Mouse (Mus musculus) myocyte (in vitro differentiated cells): ENCODE data around the gene Rbpjl. TPM values are rescaled to one million over a fixed set of nuclear protein-coding genes. Genes with fewer than 3 reads are reported as not detected.
A peak's percentile ranks its signal among the peaks of the same experiment; 100 is the strongest.

Source experiments
- H3K27me3 ChIP-seq: one replicate; pipeline ENCODE4 v1.6.1; 2011; ENCODE audit not compliant: control insufficient read depth, insufficient read depth, insufficient read length
- H3K36me3 ChIP-seq: one replicate; pipeline ENCODE4 v1.6.1; 2011; ENCODE audit not compliant: control insufficient read depth, insufficient read depth
- H3K4me2 ChIP-seq: one replicate; pipeline ENCODE4 v1.6.1; 2011; ENCODE audit warnings: low read depth, control low read depth
- H3K4me3 ChIP-seq: one replicate; pipeline ENCODE4 v1.5.1; 2011; ENCODE audit warnings: mild to moderate bottlenecking, control low read depth, moderate library complexity
- H3K79me2 ChIP-seq: one replicate; pipeline ENCODE4 v1.6.1; 2011; ENCODE audit not compliant: control insufficient read depth, insufficient read depth
- H3ac ChIP-seq: one replicate; pipeline ENCODE4 v1.6.1; 2011; ENCODE audit not compliant: control insufficient read depth, insufficient read length
- CEBPB ChIP-seq: IDR thresholded peaks from 2 replicates; pipeline ENCODE4 v1.6.1; 2011; ENCODE audit warnings: mild to moderate bottlenecking, moderate library complexity; ENCODE audit not compliant: poor library complexity, insufficient read depth, severe bottlenecking
- E2F4 ChIP-seq: IDR thresholded peaks from one replicate; pipeline ENCODE4 v1.6.1; 2011; ENCODE audit warnings: mild to moderate bottlenecking, control low read depth, moderate library complexity; ENCODE audit not compliant: insufficient read depth
- MAX ChIP-seq: IDR thresholded peaks from one replicate; pipeline ENCODE4 v1.6.1; 2011; ENCODE audit warnings: low read depth, mild to moderate bottlenecking, control low read depth
- MYOD1 ChIP-seq, 3 experiments: IDR thresholded peaks; one replicate each; pipeline ENCODE4 v1.6.1; 2011; ENCODE audit warnings: control low read depth in 2 of 3, low read depth in 2 of 3, mild to moderate bottlenecking in 2 of 3, moderate library complexity in 1 of 3; ENCODE audit not compliant: insufficient read length in 2 of 3, control insufficient read depth in 1 of 3
- MYOG ChIP-seq, 3 experiments: IDR thresholded peaks; one replicate each; pipeline ENCODE4 v1.6.1; 2011; ENCODE audit warnings: control low read depth in 2 of 3, low read depth in 2 of 3, mild to moderate bottlenecking in 2 of 3; ENCODE audit not compliant: insufficient read length in 2 of 3, control insufficient read depth in 1 of 3, insufficient read depth in 1 of 3
- POLR2A ChIP-seq: IDR thresholded peaks from one replicate; pipeline ENCODE4 v1.6.1; 2011; ENCODE audit warnings: low read depth, mild to moderate bottlenecking, control low read depth, moderate library complexity; ENCODE audit not compliant: insufficient read length
- POLR2AphosphoS2 ChIP-seq: IDR thresholded peaks from one replicate; pipeline ENCODE4 v1.6.1; 2011; ENCODE audit warnings: low read depth, control low read depth; ENCODE audit not compliant: insufficient read length
- REST ChIP-seq: IDR thresholded peaks from one replicate; pipeline ENCODE4 v1.6.1; 2011; ENCODE audit warnings: mild to moderate bottlenecking, control low read depth, moderate library complexity; ENCODE audit not compliant: insufficient read depth, insufficient read length
- SRF ChIP-seq: IDR thresholded peaks from one replicate; pipeline ENCODE4 v1.6.1; 2011; ENCODE audit warnings: low read depth; ENCODE audit not compliant: control insufficient read depth, insufficient read length
- TCF12 ChIP-seq: IDR thresholded peaks from one replicate; pipeline ENCODE4 v1.6.1; 2011; ENCODE audit warnings: mild to moderate bottlenecking, control low read depth; ENCODE audit not compliant: poor library complexity, insufficient read depth, severe bottlenecking
- TCF3 ChIP-seq: IDR thresholded peaks from one replicate; pipeline ENCODE4 v1.6.1; 2011; ENCODE audit warnings: low read depth, control low read depth; ENCODE audit not compliant: insufficient read length
- USF1 ChIP-seq: IDR thresholded peaks from one replicate; pipeline ENCODE4 v1.6.1; 2011; ENCODE audit warnings: low read depth, mild to moderate bottlenecking, control low read depth, moderate library complexity
- polyA plus RNA-seq: library from polyadenylated mRNA; unstranded; fragments of >200 nt; fragmentation: generic; extraction: Trizol; gene quantifications from one replicate; pipeline ENCODE4 v1.2.1, GENCODE M21; 2012; ENCODE audit warnings: missing spikeins

Rbpjl gene
- polyA plus RNA-seq, 1 experiment, result 0.06 TPM

GRCm38 (mm10) chr2:164457942-164458341 lies 55.0 kb downstream of the Rbpjl start:
- TF ChIP-seq MYOD1 (IDR thresholded peaks at IDR 0.05; ENCODE audit: control insufficient read depth in 1 of 3, insufficient read length in 2 of 3, low read depth in 2 of 3), result no peak
- TF ChIP-seq E2F4, result no peak
- TF ChIP-seq USF1, result no peak
- no peak for TF ChIP-seq CEBPB
- TF ChIP-seq MYOG (IDR thresholded peaks at IDR 0.05; ENCODE audit: control insufficient read depth in 1 of 3, insufficient read depth in 1 of 3, insufficient read length in 2 of 3, low read depth in 2 of 3), result no peak
- no peak for TF ChIP-seq TCF3
- TF ChIP-seq REST, result no peak
- no peak for TF ChIP-seq SRF
- TF ChIP-seq POLR2A, result no peak
- TF ChIP-seq TCF12, result no peak
- no peak for TF ChIP-seq MAX
- TF ChIP-seq POLR2AphosphoS2, result no peak
- H3K4me2 ChIP-seq, result no peak overlapping the region
- H3K27me3 ChIP-seq, result no peaks in the 10 kb centered on the region
- H3K79me2 ChIP-seq, result peaks cover 11% of the 10 kb centered on the region
- no peak overlapping the region for H3ac ChIP-seq
- no peak overlapping the region for H3K4me3 ChIP-seq
- no peaks in the 10 kb centered on the region for H3K36me3 ChIP-seq

GRCm38 (mm10) chr2:164458535-164458934 lies 55.6 kb downstream of the Rbpjl start:
- H3K79me2 ChIP-seq, result peaks cover 11% of the 10 kb centered on the region
- TF ChIP-seq MYOD1 (IDR thresholded peaks at IDR 0.05; ENCODE audit: control insufficient read depth in 1 of 3, insufficient read length in 2 of 3, low read depth in 2 of 3) (no peak), USF1 (no peak), POLR2AphosphoS2 (no peak), CEBPB (no peak), MYOG (IDR thresholded peaks at IDR 0.05; ENCODE audit: control insufficient read depth in 1 of 3, insufficient read depth in 1 of 3, insufficient read length in 2 of 3, low read depth in 2 of 3) (no peak), MAX (no peak), TCF3 (no peak), E2F4 (no peak), SRF (no peak), REST (no peak), TCF12 (no peak), POLR2A (no peak)

GRCm38 (mm10) chr2:164460745-164461551 lies 58.0 kb downstream of the Rbpjl start, which contains the start of gene Gm20458:
Gene Gm20458, plus strand, starts transcription at chr2:164460967.
- Histone ChIP-seq H3K36me3 (peaks cover 18% of the 10 kb centered on the region), H3K79me2 (peaks cover 11% of the 10 kb centered on the region), H3K4me3 (peak within 1 kb of the TSS; percentile 50), H3K4me2 (peak within 1 kb of the TSS; percentile 97), H3ac (peak within 1 kb of the TSS; percentile 73), H3K27me3 (no peaks in the 10 kb centered on the region)
- no peak for TF ChIP-seq TCF12
- TF ChIP-seq POLR2A, result peak; percentile 82
- no peak for TF ChIP-seq E2F4
- peak; percentile 61 for TF ChIP-seq POLR2AphosphoS2
- peak; percentile 60 for TF ChIP-seq SRF
- no peak for TF ChIP-seq TCF3
- TF ChIP-seq MYOG (IDR thresholded peaks at IDR 0.05; ENCODE audit: control insufficient read depth in 1 of 3, insufficient read depth in 1 of 3, insufficient read length in 2 of 3, low read depth in 2 of 3), result peak in 1 of 3 experiments; percentile 10
- no peak for TF ChIP-seq CEBPB
- TF ChIP-seq MYOD1 (IDR thresholded peaks at IDR 0.05; ENCODE audit: control insufficient read depth in 1 of 3, insufficient read length in 2 of 3, low read depth in 2 of 3), result no peak

More at GRCm38 (mm10) chr2:164458535-164458934, 55.6 kb downstream of the Rbpjl start:
- peaks cover 2% of the 10 kb centered on the region for H3K36me3 ChIP-seq
- H3ac ChIP-seq, result no peak overlapping the region
- no peaks in the 10 kb centered on the region for H3K27me3 ChIP-seq
- H3K4me3 ChIP-seq, result no peak overlapping the region
- no peak overlapping the region for H3K4me2 ChIP-seq

Other genes starting within 250 kb of the Rbpjl start
- gene Kcns1, start 232.0 kb upstream of the Rbpjl start, polyA plus RNA-seq, result not detected
- gene Wfdc5, start 220.4 kb upstream of the Rbpjl start, polyA plus RNA-seq, result not detected
- not detected for gene Wfdc12, start 212.5 kb upstream of the Rbpjl start, polyA plus RNA-seq
- not detected for gene Wfdc15a, start 203.0 kb upstream of the Rbpjl start, polyA plus RNA-seq
- not detected for gene Wfdc15b, start 181.5 kb upstream of the Rbpjl start, polyA plus RNA-seq
- gene Svs2, start 164.7 kb upstream of the Rbpjl start, polyA plus RNA-seq, result not detected
- gene Svs3b, start 146.5 kb upstream of the Rbpjl start, polyA plus RNA-seq, result not detected
- gene Svs4, start 124.7 kb upstream of the Rbpjl start, polyA plus RNA-seq, result not detected
- not detected for gene Svs3a, start 113.9 kb upstream of the Rbpjl start, polyA plus RNA-seq
- gene Svs6, start 86.4 kb upstream of the Rbpjl start, polyA plus RNA-seq, result not detected
- not detected for gene Svs5, start 70.4 kb upstream of the Rbpjl start, polyA plus RNA-seq
- gene Slpi, start 14.0 kb upstream of the Rbpjl start, polyA plus RNA-seq, result 9.4 TPM
- 0.01 TPM for gene Matn4, start 2.0 kb downstream of the Rbpjl start, polyA plus RNA-seq
- gene Sdc4, start 40.7 kb downstream of the Rbpjl start, polyA plus RNA-seq, result 52.4 TPM
- 47.6 TPM for gene Sys1, start 53.8 kb downstream of the Rbpjl start, polyA plus RNA-seq
- 31.6 TPM for gene Gm20458, start 57.8 kb downstream of the Rbpjl start, polyA plus RNA-seq
- not detected for gene Trp53tg5, start 70.6 kb downstream of the Rbpjl start, polyA plus RNA-seq
- gene Dbndd2, start 83.0 kb downstream of the Rbpjl start, polyA plus RNA-seq, result 16.4 TPM
- gene Pigt, start 94.4 kb downstream of the Rbpjl start, polyA plus RNA-seq, result 79.2 TPM
- not detected for gene Wfdc2, start 159.3 kb downstream of the Rbpjl start, polyA plus RNA-seq
- gene Spint3, start 170.3 kb downstream of the Rbpjl start, polyA plus RNA-seq, result not detected
- gene Wfdc6a, start 182.3 kb downstream of the Rbpjl start, polyA plus RNA-seq, result not detected
- gene Eppin, start 190.5 kb downstream of the Rbpjl start, polyA plus RNA-seq, result not detected
- not detected for gene Wfdc6b, start 210.4 kb downstream of the Rbpjl start, polyA plus RNA-seq
- not detected for gene Wfdc8, start 210.5 kb downstream of the Rbpjl start, polyA plus RNA-seq
- gene Wfdc16, start 235.7 kb downstream of the Rbpjl start, polyA plus RNA-seq, result not detected